Mouse (Mus musculus) hindbrain, embryonic 14.5 days (tissue): ENCODE results near the gene Fam129a. TPM values are rescaled to one million over a fixed set of nuclear protein-coding genes. Genes with fewer than 3 reads are reported as not detected.

Experiments
- ATAC-seq: fragments of 200-750 bp; cut with Nextera tagmentation; 2 replicates; pipeline ENCODE4 v1.8.0; 2017; ENCODE audit warnings: moderate number of reproducible peaks, mild to moderate bottlenecking, moderate TSS enrichment, moderate library complexity; ENCODE audit not compliant: low FRiP score
- DNase-seq: peaks from one replicate; pipeline ENCODE4 v3.0.0-alpha.2; 2015; ENCODE audit warnings: low spot score
- H3K27ac ChIP-seq: fragments of 300-500 bp; sonication (generic); 2 replicates; pipeline ENCODE4 v1.5.1; 2014; ENCODE audit warnings: mild to moderate bottlenecking, moderate library complexity
- H3K27me3 ChIP-seq: fragments of 300-500 bp; sonication (generic); 2 replicates; pipeline ENCODE4 v1.6.1; 2014; ENCODE audit warnings: mild to moderate bottlenecking, low read length, mixed read lengths; ENCODE audit not compliant: control insufficient read depth, insufficient read depth
- H3K36me3 ChIP-seq: fragments of 300-500 bp; sonication (generic); replicated peaks from 2 replicates; pipeline ENCODE4 v1.6.1; 2014; ENCODE audit not compliant: control insufficient read depth, insufficient read depth
- H3K4me1 ChIP-seq: fragments of 300-500 bp; sonication (generic); replicated peaks from 2 replicates; pipeline ENCODE4 v1.6.1; 2014; ENCODE audit warnings: antibody characterized with exemption, low read length, mixed read lengths; ENCODE audit not compliant: control insufficient read depth, insufficient read depth
- H3K4me2 ChIP-seq: fragments of 300-500 bp; sonication (generic); replicated peaks from 2 replicates; pipeline ENCODE4 v1.6.1; 2014; ENCODE audit warnings: mild to moderate bottlenecking, moderate library complexity
- H3K4me3 ChIP-seq: fragments of 300-500 bp; sonication (generic); replicated peaks from 2 replicates; pipeline ENCODE4 v1.5.1; 2014; ENCODE audit warnings: mild to moderate bottlenecking, low read length
- H3K9ac ChIP-seq: fragments of 300-500 bp; sonication (generic); 2 replicates; pipeline ENCODE4 v1.6.1; 2014
- H3K9me3 ChIP-seq: fragments of 300-500 bp; sonication (generic); 2 replicates; pipeline ENCODE4 v1.6.1; 2016; ENCODE audit warnings: low read length; ENCODE audit not compliant: control insufficient read depth
- WGBS: fragments of 180-500 bp; shearing (Covaris S2); extraction: QIAGEN DNeasy Blood & Tissue Kit; methylation state at CpG from one replicate; pipeline ENCODE4 v1.1.7; 2014; 5-methylcytosine and 5-hydroxymethylcytosine counted together
- polyA plus RNA-seq: library from polyadenylated mRNA; unstranded; fragments of >200 nt; fragmentation: Nextera tagmentation; extraction: Ambion mirVana; gene quantifications from 2 replicates; pipeline ENCODE4 v1.2.1, GENCODE M21; 2014

The Fam129a gene
- polyA plus RNA-seq, 1 experiment from 2014 or later: 0.99 TPM

GRCm38 (mm10) chr1:151709734-151710022, 138.7 kb downstream of the Fam129a start:
- Histone ChIP-seq H3K4me1 (no peaks in the 10 kb centered on the region), H3K9me3 (no peaks in the 10 kb centered on the region), H3K4me2 (no peak overlapping the region), H3K9ac (no peak overlapping the region), H3K27me3 (no peaks in the 10 kb centered on the region), H3K27ac (no peak overlapping the region), H3K4me3 (no peak overlapping the region), H3K36me3 (no peaks in the 10 kb centered on the region)
- 75% methylated on average over 2 of the region's 2 CpGs for WGBS
- no peak for DNase-seq
- ATAC-seq: no peak

GRCm38 (mm10) chr1:151710424-151711055, 139.6 kb downstream of the Fam129a start:
- Histone ChIP-seq H3K4me2 (no peak overlapping the region), H3K27ac (no peak overlapping the region), H3K4me3 (no peak overlapping the region), H3K9me3 (no peaks in the 10 kb centered on the region), H3K27me3 (no peaks in the 10 kb centered on the region), H3K4me1 (no peaks in the 10 kb centered on the region), H3K9ac (no peak overlapping the region), H3K36me3 (no peaks in the 10 kb centered on the region)
- DNase-seq: no peak
- WGBS: 75% methylated on average over 5 of the region's 5 CpGs
- no peak for ATAC-seq

GRCm38 (mm10) chr1:151711062-151711461, 140.1 kb downstream of the Fam129a start:
- WGBS: 78% methylated on average over 7 of the region's 7 CpGs
- Histone ChIP-seq H3K27ac (no peak overlapping the region), H3K4me3 (no peak overlapping the region), H3K9ac (no peak overlapping the region), H3K9me3 (no peaks in the 10 kb centered on the region), H3K36me3 (no peaks in the 10 kb centered on the region), H3K4me2 (no peak overlapping the region), H3K4me1 (no peaks in the 10 kb centered on the region), H3K27me3 (no peaks in the 10 kb centered on the region)
- DNase-seq (no peak), ATAC-seq (no peak)

- Histone ChIP-seq H3K4me1 (no peaks in the 10 kb centered on the region), H3K36me3 (no peaks in the 10 kb centered on the region), H3K27ac (no peak overlapping the region), H3K4me3 (no peak overlapping the region), H3K27me3 (no peaks in the 10 kb centered on the region), H3K4me2 (no peak overlapping the region), H3K9me3 (no peaks in the 10 kb centered on the region), H3K9ac (no peak overlapping the region)
- ATAC-seq: no peak
- no peak for DNase-seq
- 50% methylated on average over 5 of the region's 5 CpGs for WGBS
Measured at GRCm38 (mm10) chr1:151712664-151713063, 141.7 kb downstream of the Fam129a start.

GRCm38 (mm10) chr1:151713622-151714021, 142.6 kb downstream of the Fam129a start:
- Histone ChIP-seq H3K4me1 (no peaks in the 10 kb centered on the region), H3K9ac (no peak overlapping the region)
- DNase-seq: no peak

GRCm38 (mm10) chr1:151716024-151716710, 145.2 kb downstream of the Fam129a start:
- H3K27me3 ChIP-seq: no peaks in the 10 kb centered on the region
- H3K4me1 ChIP-seq: no peaks in the 10 kb centered on the region
- no peak overlapping the region for H3K27ac ChIP-seq
- no peaks in the 10 kb centered on the region for H3K9me3 ChIP-seq
- ATAC-seq (no peak), DNase-seq (no peak)
- H3K4me3 ChIP-seq: no peak overlapping the region
- WGBS: 69% methylated on average over 11 of the region's 11 CpGs
- no peak overlapping the region for H3K9ac ChIP-seq
- no peaks in the 10 kb centered on the region for H3K36me3 ChIP-seq
- H3K4me2 ChIP-seq: no peak overlapping the region

More at GRCm38 (mm10) chr1:151713622-151714021, 142.6 kb downstream of the Fam129a start:
- Histone ChIP-seq H3K4me2 (no peak overlapping the region), H3K9me3 (no peaks in the 10 kb centered on the region), H3K27ac (no peak overlapping the region), H3K27me3 (no peaks in the 10 kb centered on the region), H3K4me3 (no peak overlapping the region), H3K36me3 (no peaks in the 10 kb centered on the region)
- no peak for ATAC-seq

- no peaks in the 10 kb centered on the region for H3K27me3 ChIP-seq
- H3K4me3 ChIP-seq: no peak overlapping the region
- no peaks in the 10 kb centered on the region for H3K36me3 ChIP-seq
- WGBS: 88% methylated on average over 5 of the region's 5 CpGs
- no peak overlapping the region for H3K9ac ChIP-seq
- H3K4me2 ChIP-seq: no peak overlapping the region
- no peaks in the 10 kb centered on the region for H3K9me3 ChIP-seq
- ATAC-seq (no peak), DNase-seq (no peak)
- H3K4me1 ChIP-seq: no peaks in the 10 kb centered on the region
- no peak overlapping the region for H3K27ac ChIP-seq
Measured at GRCm38 (mm10) chr1:151717624-151718023, 146.6 kb downstream of the Fam129a start.

GRCm38 (mm10) chr1:151718575-151718974, 147.6 kb downstream of the Fam129a start:
- Histone ChIP-seq H3K9ac (no peak overlapping the region), H3K4me1 (no peaks in the 10 kb centered on the region), H3K27ac (no peak overlapping the region), H3K36me3 (no peaks in the 10 kb centered on the region), H3K4me2 (no peak overlapping the region), H3K9me3 (no peaks in the 10 kb centered on the region), H3K27me3 (no peaks in the 10 kb centered on the region), H3K4me3 (no peak overlapping the region)
- no peak for DNase-seq
- no peak for ATAC-seq
- 93% methylated on average over 8 of the region's 8 CpGs for WGBS

GRCm38 (mm10) chr1:151719911-151720310, 148.9 kb downstream of the Fam129a start:
- Histone ChIP-seq H3K4me3 (no peak overlapping the region), H3K27ac (no peak overlapping the region), H3K36me3 (no peaks in the 10 kb centered on the region), H3K4me2 (no peak overlapping the region), H3K9me3 (no peaks in the 10 kb centered on the region), H3K27me3 (no peaks in the 10 kb centered on the region), H3K4me1 (no peaks in the 10 kb centered on the region), H3K9ac (no peak overlapping the region)
- WGBS: 93% methylated on average over 5 of the region's 5 CpGs
- ATAC-seq (no peak), DNase-seq (no peak)

- Histone ChIP-seq H3K27ac (no peak overlapping the region), H3K9ac (no peak overlapping the region), H3K36me3 (no peaks in the 10 kb centered on the region), H3K4me3 (no peak overlapping the region), H3K4me1 (no peaks in the 10 kb centered on the region), H3K27me3 (no peaks in the 10 kb centered on the region), H3K4me2 (no peak overlapping the region), H3K9me3 (no peaks in the 10 kb centered on the region)
- ATAC-seq: no peak
- no peak for DNase-seq
- WGBS: 80% methylated on average over 2 of the region's 2 CpGs
Measured at GRCm38 (mm10) chr1:151720566-151720965, 149.6 kb downstream of the Fam129a start.
